Mouse (Mus musculus): ENCODE measurements at regions not wholly inside any gene's neighbourhood (a gene's known extent, or its start where the extent isn't known, plus 50 kb on each side); places are given as distances from the start of the nearest gene placed in this dataset.
A peak's percentile ranks its signal among the peaks of the same experiment; 100 is the strongest.

GRCm38 (mm10) chr14:61691785-61692372 is 84.6 kb downstream of the Kcnrg start:
- peaks cover 32% of the 10 kb centered on the region for H3K4me1 ChIP-seq
- no peaks in the 10 kb centered on the region; the same call in 1 of the 2 replicates for H3K9me3 ChIP-seq
- H3K27me3 ChIP-seq (replicated peaks) = peaks cover 45% of the 10 kb centered on the region
- no peak overlapping the region for H3K4me3 ChIP-seq (replicated peaks)
- no peak for TF ChIP-seq GATA1 (IDR thresholded peaks at IDR 0.05; ENCODE audit: borderline replicate concordance, low read length)
- TF ChIP-seq FLI1 (IDR thresholded peaks at IDR 0.05; ENCODE audit: low read length) = no peak
- H3K36me3 ChIP-seq (replicated peaks; ENCODE audit: low read length) = no peaks in the 10 kb centered on the region

GRCm38 (mm10) chr14:61694796-61695195 is 87.5 kb downstream of the Kcnrg start:
- no peak overlapping the region for H3K4me3 ChIP-seq (replicated peaks)
- no peaks in the 10 kb centered on the region; the same call in 1 of the 2 replicates for H3K9me3 ChIP-seq
- H3K27me3 ChIP-seq (replicated peaks) = peaks cover 18% of the 10 kb centered on the region
- TF ChIP-seq GATA1 (IDR thresholded peaks at IDR 0.05; ENCODE audit: borderline replicate concordance, low read length) (no peak), FLI1 (IDR thresholded peaks at IDR 0.05; ENCODE audit: low read length) (no peak)
- peaks cover 20% of the 10 kb centered on the region for H3K4me1 ChIP-seq
- H3K36me3 ChIP-seq (replicated peaks; ENCODE audit: low read length) = no peaks in the 10 kb centered on the region

DNA sequence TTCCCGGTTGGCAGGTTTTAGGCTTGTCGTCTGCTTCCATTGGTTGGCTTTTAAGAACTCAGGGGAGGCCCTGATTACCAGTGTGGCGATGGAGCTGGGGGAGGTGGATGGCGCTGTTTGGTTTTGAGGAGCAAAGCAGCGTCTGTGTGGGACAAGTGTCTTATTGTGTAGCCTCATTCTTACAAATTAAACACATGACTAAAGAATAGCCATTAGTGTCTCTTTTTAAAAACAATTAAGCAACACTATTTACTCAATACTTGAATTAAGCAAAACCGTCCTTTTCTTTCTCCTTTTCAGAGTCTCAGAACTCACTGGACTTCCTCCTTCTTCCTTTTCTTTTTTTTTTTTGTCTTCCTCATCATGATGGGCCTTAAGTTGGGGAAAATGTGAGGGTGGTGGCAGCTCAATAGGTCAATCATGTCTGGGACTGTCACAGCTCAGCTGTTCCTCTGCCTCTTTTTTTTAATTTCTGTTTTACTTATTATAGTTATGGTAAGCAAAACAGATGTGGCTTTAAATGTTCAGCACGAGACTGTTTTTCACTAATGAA is 89.1 kb downstream of the Kcnrg start:
- peaks cover 9% of the 10 kb centered on the region for H3K27me3 ChIP-seq (replicated peaks)
- TF ChIP-seq GATA1 (IDR thresholded peaks at IDR 0.05; ENCODE audit: borderline replicate concordance, low read length) (no peak), FLI1 (IDR thresholded peaks at IDR 0.05; ENCODE audit: low read length) (no peak)
- H3K4me1 ChIP-seq = peaks cover 16% of the 10 kb centered on the region
- no peaks in the 10 kb centered on the region for H3K9me3 ChIP-seq
- H3K4me3 ChIP-seq (replicated peaks) = no peak overlapping the region
- H3K36me3 ChIP-seq (replicated peaks; ENCODE audit: low read length) = no peaks in the 10 kb centered on the region

DNA sequence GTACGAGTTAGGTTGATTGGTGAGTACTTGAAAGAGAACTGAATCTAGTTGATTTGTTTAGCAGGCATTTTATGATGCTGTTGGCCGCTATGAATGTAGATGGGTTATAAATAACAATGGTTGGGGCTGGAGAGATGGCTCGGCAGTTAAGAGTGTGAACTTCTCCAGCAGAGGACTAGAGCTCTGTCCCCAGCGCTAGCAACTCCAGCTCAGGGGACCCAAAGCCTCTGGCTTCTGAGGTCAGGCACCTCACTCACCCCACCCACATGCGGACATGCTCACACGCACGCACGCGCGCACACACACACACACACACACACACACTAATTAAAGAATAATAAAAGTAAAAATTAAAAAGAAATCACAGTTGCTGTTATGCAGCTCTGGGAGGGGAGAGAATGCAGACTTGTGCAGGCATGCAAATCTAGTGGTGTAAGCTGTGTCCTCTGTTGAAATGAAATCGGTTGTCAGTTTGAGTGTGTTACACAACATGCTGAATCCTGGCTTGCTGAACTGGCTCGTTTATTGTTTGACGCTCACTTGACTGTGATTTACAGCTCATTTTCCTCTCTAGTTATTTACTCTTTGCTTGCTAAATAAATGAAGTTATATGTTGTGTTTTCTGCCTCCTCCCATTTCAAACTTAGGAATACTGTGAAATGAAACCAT is 89.8 kb downstream of the Kcnrg start:
- H3K27me3 ChIP-seq (replicated peaks) = peaks cover 11% of the 10 kb centered on the region
- no peaks in the 10 kb centered on the region for H3K36me3 ChIP-seq (replicated peaks; ENCODE audit: low read length)
- H3K9me3 ChIP-seq = no peaks in the 10 kb centered on the region
- H3K4me3 ChIP-seq (replicated peaks) = no peak overlapping the region
- TF ChIP-seq GATA1 (IDR thresholded peaks at IDR 0.05; ENCODE audit: borderline replicate concordance, low read length) (no peak), FLI1 (IDR thresholded peaks at IDR 0.05; ENCODE audit: low read length) (no peak)
- peaks cover 10% of the 10 kb centered on the region for H3K4me1 ChIP-seq

DNA sequence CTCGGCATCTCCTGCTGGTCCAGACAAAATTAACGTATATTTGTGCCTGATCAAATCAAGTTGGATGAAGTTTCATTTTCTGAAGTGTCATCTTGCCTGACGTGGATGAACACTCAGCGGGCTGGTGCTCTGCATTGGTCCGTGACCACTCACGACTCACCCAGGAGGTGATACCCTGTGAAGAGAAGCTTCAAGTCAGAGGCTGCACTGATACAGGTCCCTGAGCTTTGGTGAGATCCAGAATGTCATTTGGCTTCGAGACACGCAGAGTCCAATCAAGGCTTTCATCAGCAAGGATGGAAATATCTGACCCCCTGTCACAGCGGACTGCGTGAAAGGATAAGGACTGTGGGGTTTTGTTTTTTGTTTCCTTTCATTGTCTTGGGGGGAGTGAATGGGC is 90.4 kb downstream of the Kcnrg start:
- Histone ChIP-seq H3K4me3 (replicated peaks) (no peak overlapping the region), H3K27me3 (replicated peaks) (peaks cover 11% of the 10 kb centered on the region), H3K36me3 (replicated peaks; ENCODE audit: low read length) (no peaks in the 10 kb centered on the region), H3K4me1 (peaks cover 9% of the 10 kb centered on the region), H3K9me3 (no peaks in the 10 kb centered on the region)
- TF ChIP-seq GATA1 (IDR thresholded peaks at IDR 0.05; ENCODE audit: borderline replicate concordance, low read length) (no peak), FLI1 (IDR thresholded peaks at IDR 0.05; ENCODE audit: low read length) (no peak)

DNA sequence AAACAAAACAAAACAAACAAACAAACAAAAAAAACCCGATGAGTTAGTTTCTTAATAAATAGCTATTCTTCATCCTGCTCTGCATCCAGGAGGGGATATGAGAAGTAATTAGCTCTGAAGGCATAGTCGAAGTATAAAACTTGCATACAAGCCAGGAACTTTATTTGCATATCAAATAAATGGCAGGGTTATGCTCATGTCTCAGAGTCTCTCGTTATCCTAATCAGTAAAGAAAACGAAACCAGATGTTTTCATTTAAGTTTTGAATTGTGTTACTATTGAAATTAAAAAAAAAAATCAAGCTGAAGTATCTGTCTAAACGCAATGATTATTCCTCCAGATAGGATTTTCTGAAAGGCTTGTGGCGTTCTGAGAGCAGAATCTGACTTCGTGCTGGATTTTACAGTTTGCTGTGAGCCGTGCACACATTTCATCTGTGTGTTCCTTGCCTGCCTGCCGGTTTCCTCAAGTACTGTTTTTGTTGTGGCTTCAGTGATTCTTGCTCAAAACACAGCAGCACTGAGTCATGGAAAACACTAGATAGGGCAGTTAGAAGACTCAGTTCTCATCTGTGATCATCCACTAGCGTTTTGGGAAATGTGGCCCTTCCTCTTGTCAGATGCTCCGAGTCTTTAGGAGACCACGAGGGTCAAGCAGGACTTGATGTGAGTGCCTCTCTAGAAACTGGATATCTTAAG is 91.2 kb downstream of the Kcnrg start:
- Histone ChIP-seq H3K4me3 (replicated peaks) (peak overlapping the region; percentile 29), H3K9me3 (no peaks in the 10 kb centered on the region), H3K36me3 (replicated peaks; ENCODE audit: low read length) (no peaks in the 10 kb centered on the region), H3K4me1 (peaks cover 9% of the 10 kb centered on the region), H3K27me3 (replicated peaks) (peaks cover 9% of the 10 kb centered on the region)
- TF ChIP-seq FLI1 (IDR thresholded peaks at IDR 0.05; ENCODE audit: low read length) (no peak), GATA1 (IDR thresholded peaks at IDR 0.05; ENCODE audit: borderline replicate concordance, low read length) (no peak)

GRCm38 (mm10) chr14:61699638-61700037 is 92.4 kb downstream of the Kcnrg start:
- Histone ChIP-seq H3K9me3 (no peaks in the 10 kb centered on the region), H3K36me3 (replicated peaks; ENCODE audit: low read length) (no peaks in the 10 kb centered on the region), H3K27me3 (replicated peaks) (peaks cover 9% of the 10 kb centered on the region), H3K4me1 (peaks cover 13% of the 10 kb centered on the region), H3K4me3 (replicated peaks) (no peak overlapping the region)
- TF ChIP-seq GATA1 (IDR thresholded peaks at IDR 0.05; ENCODE audit: borderline replicate concordance, low read length) = no peak
- TF ChIP-seq FLI1 (IDR thresholded peaks at IDR 0.05; ENCODE audit: low read length) = no peak

DNA sequence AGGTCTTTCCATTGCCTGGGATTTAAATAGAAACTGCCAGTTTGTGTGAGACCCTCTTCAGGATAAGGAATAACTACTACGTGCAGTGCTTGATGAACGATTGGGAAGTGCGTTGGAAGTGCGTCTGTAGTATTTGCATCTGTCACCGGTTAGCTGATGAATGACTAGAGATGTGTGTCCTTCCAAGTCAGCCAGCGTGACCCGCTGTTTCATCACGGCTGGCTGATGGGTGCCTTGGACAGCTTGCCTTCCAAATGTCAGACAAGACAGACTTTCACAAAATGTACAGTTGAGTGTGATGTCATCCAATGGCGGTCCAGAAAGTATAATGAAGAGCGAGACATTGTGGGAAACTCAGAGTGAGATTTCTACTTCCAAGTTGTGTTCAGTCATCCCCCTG is 93.9 kb downstream of the Kcnrg start:
- H3K4me1 ChIP-seq = peaks cover 13% of the 10 kb centered on the region
- H3K9me3 ChIP-seq = no peaks in the 10 kb centered on the region
- TF ChIP-seq GATA1 (IDR thresholded peaks at IDR 0.05; ENCODE audit: borderline replicate concordance, low read length) (no peak), FLI1 (IDR thresholded peaks at IDR 0.05; ENCODE audit: low read length) (no peak)
- H3K27me3 ChIP-seq (replicated peaks) = peaks cover 9% of the 10 kb centered on the region
- no peak overlapping the region for H3K4me3 ChIP-seq (replicated peaks)
- H3K36me3 ChIP-seq (replicated peaks; ENCODE audit: low read length) = no peaks in the 10 kb centered on the region

DNA sequence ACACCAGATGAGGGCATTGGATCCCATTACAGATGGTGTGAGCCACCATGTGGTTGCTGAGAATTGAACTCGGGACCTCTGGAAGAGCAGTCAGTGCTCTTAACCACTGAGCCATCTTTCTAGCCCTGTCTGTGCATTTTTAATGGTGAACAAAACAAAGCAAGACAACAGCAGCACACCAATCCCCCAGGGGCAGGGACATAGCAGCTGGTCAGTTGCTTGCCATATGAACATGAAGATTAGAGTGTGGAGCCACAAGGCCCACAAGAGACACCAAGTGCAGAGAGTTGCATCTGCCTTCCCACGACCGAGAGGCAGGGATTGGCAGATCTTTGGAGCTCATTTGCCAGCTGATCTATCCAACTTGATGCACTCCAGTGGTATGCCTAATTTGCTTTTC is 96.7 kb downstream of the Kcnrg start:
- Histone ChIP-seq H3K36me3 (replicated peaks; ENCODE audit: low read length) (no peaks in the 10 kb centered on the region), H3K27me3 (replicated peaks) (peaks cover 9% of the 10 kb centered on the region), H3K4me3 (replicated peaks) (no peak overlapping the region), H3K4me1 (peaks cover 7% of the 10 kb centered on the region; the same call in 1 of the 2 replicates), H3K9me3 (no peaks in the 10 kb centered on the region)
- TF ChIP-seq GATA1 (IDR thresholded peaks at IDR 0.05; ENCODE audit: borderline replicate concordance, low read length) = no peak

DNA sequence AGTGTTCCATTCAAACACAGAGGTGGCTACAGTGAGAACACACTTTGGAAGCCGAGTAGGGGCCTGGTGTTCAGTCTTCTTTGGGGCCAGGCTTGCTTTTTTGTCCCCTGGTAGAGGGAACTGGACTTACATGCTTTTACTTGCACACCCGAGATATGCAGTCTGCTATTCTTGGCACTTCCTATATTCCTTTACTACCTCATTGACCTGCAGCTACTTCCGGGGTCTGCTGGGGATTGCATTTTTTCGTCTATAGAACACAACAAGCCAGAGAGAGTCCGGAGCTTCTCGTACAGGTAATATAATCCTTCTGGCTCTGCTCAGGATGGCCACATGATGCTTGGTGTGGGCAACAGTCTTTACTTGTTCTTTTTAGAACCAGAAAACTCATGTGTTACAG is 99.7 kb downstream of the Kcnrg start:
- H3K36me3 ChIP-seq (replicated peaks; ENCODE audit: low read length) = no peaks in the 10 kb centered on the region
- H3K4me1 ChIP-seq = peaks cover 7% of the 10 kb centered on the region; the same call in 1 of the 2 replicates
- no peak overlapping the region for H3K4me3 ChIP-seq (replicated peaks)
- H3K9me3 ChIP-seq = no peaks in the 10 kb centered on the region
- TF ChIP-seq FLI1 (IDR thresholded peaks at IDR 0.05; ENCODE audit: low read length) = no peak
- no peak for TF ChIP-seq GATA1 (IDR thresholded peaks at IDR 0.05; ENCODE audit: borderline replicate concordance, low read length)
- H3K27me3 ChIP-seq (replicated peaks) = peaks cover 1% of the 10 kb centered on the region

Measured in megakaryocyte, embryonic 14.5 days (primary cell).